Mouse (Mus musculus) brain, embryonic 14.5 days (tissue): Measurements from ENCODE around the gene Tex22.

Experiments used
- CTCF ChIP-seq: fragments of 200-500 bp; IDR thresholded peaks from 2 replicates; pipeline ENCODE4 v1.5.1; 2012; ENCODE audit warnings: inconsistent platforms, mild to moderate bottlenecking, moderate library complexity, borderline replicate concordance; ENCODE audit not compliant: insufficient read depth, insufficient read length; ENCODE audit errors: extremely low read depth
- POLR2A ChIP-seq: fragments of 200-500 bp; IDR thresholded peaks from 2 replicates; pipeline ENCODE4 v1.6.1; 2012; ENCODE audit warnings: mild to moderate bottlenecking, inconsistent platforms, borderline replicate concordance; ENCODE audit not compliant: poor library complexity, insufficient read depth, insufficient read length, severe bottlenecking; ENCODE audit errors: extremely low read depth

DNA sequence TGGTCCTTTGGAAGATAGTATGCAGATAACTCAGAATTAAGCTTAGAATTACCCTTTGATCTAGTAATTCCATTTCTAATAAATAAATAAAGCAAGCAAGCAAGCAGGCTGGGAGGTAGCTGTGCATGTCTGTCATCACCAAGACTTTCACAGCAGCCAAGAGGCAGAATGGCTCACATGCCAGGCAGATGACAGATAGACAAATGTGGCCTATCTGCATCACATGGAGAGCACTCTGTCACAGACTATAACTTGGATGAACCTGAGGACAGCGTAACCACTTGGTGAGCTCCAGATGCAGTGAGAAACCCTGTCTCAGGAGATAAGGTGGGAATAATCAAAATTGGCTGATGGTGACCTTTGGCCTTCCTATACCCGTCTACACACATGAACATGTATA, 39.2 kb upstream of the Tex22 start:
- TF ChIP-seq CTCF = no peak
- no peak for TF ChIP-seq POLR2A
